Mouse (Mus musculus) hindlimb bud, embryonic 11.5 days (tissue): ENCODE results near the gene Cavin1.
A peak's percentile ranks its signal among the peaks of the same experiment; 100 is the strongest.
"Not testable (repeated sequence)": the region's sequence is repeated elsewhere in the genome, so short reads cannot be mapped to it uniquely, and the experiment has no call there.

Experiments used
- DNase-seq: peaks from one replicate; pipeline ENCODE4 v3.0.0-alpha.2; 2012; ENCODE audit warnings: low read depth, low spot score; ENCODE audit errors: extremely low spot score

The Cavin1 gene

GRCm38 (mm10) chr11:100970557-100970937, at the start of gene Cavin1:
Cavin1 (minus strand) TSS chr11:100970887.
- no peak for DNase-seq

GRCm38 (mm10) chr11:101011641-101012040, 41.0 kb upstream of the Cavin1 start:
- DNase-seq: no peak

GRCm38 (mm10) chr11:101009888-101010784, 39.4 kb upstream of the Cavin1 start:
- DNase-seq: no peak

GRCm38 (mm10) chr11:101009046-101009887, 38.6 kb upstream of the Cavin1 start, which contains the start of gene Atp6v0a1:
Atp6v0a1 (plus strand) TSS chr11:101009452.
- peak; percentile 66 for DNase-seq

- no peak for DNase-seq
Observed at GRCm38 (mm10) chr11:101008206-101009045, 37.7 kb upstream of the Cavin1 start.

GRCm38 (mm10) chr11:101003025-101003685, 32.5 kb upstream of the Cavin1 start:
- DNase-seq: no peak

GRCm38 (mm10) chr11:101001875-101002552, 31.3 kb upstream of the Cavin1 start:
- DNase-seq: not testable (repeated sequence)

- no peak for DNase-seq
Observed at GRCm38 (mm10) chr11:100999254-100999653, 28.6 kb upstream of the Cavin1 start.

GRCm38 (mm10) chr11:100998836-100999235, 28.1 kb upstream of the Cavin1 start:
- DNase-seq: no peak

GRCm38 (mm10) chr11:100996501-100996900, 25.8 kb upstream of the Cavin1 start:
- DNase-seq: no peak

GRCm38 (mm10) chr11:100994655-100995054, 24.0 kb upstream of the Cavin1 start:
- no peak for DNase-seq

GRCm38 (mm10) chr11:100994233-100994632, 23.5 kb upstream of the Cavin1 start:
- no peak for DNase-seq

GRCm38 (mm10) chr11:100993437-100993836, 22.8 kb upstream of the Cavin1 start:
- no peak for DNase-seq

GRCm38 (mm10) chr11:100991027-100991534, 20.4 kb upstream of the Cavin1 start:
- DNase-seq: no peak

GRCm38 (mm10) chr11:100989666-100990065, 19.0 kb upstream of the Cavin1 start:
- no peak for DNase-seq

GRCm38 (mm10) chr11:100988674-100989073, 18.0 kb upstream of the Cavin1 start:
- no peak for DNase-seq

- DNase-seq: no peak
Observed at GRCm38 (mm10) chr11:100985607-100986006, 14.9 kb upstream of the Cavin1 start.

GRCm38 (mm10) chr11:100983778-100984131, 13.1 kb upstream of the Cavin1 start:
- no peak for DNase-seq

- peak; percentile 82 for DNase-seq
Observed at GRCm38 (mm10) chr11:100983125-100983777, 12.6 kb upstream of the Cavin1 start.
